Comparison of ENCODE assay signal across 9 mouse cellular contexts in the genomic region with DNA sequence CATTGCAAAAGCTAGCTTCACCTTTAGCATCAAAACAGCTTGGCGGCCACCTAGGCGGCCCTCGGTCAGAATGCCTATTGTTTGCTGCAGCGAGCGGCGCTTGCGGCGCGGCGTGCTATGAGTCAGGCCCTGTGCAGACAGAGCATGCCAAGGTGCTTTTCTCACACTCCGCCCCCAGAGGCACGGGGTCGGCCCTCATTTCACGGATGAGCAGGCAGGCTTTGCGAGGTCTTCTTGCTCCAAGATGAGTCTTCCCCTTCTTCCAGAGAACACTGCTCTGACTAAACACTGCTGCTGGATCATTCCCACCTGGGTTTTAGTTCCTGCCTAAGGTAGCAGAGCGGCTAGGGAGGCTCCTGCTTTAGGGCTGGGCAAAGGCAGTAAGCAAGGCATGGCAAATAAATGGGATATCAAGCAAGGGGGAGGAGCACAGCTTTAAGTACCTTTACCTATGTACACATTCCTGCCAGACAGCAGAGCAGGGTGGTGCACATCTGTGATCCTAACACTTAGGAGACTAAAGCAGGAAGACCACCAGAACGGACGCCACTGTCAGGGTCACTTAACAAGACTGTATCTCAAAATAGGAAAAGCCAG. TPM values are rescaled to one million over a fixed set of nuclear protein-coding genes. Genes with fewer than 3 reads are reported as not detected.
DNase-seq lines count a peak whose midpoint lies in the region; ATAC-seq lines count a peak whose summit lies in the region.
"Had no signal": no experiment of that assay in that cellular context is flagged by ENCODE, and none has a peak within 500 bp of the region (broad histone marks: within the 10 kb centered on the region; RNA-seq: fewer than 3 reads in every experiment).

No protein-coding gene starts in this region.

- peaks cover 34% of the 10 kb centered on the region for H3K4me1 ChIP-seq in hindbrain, embryonic 10.5 days (replicated peaks)
- H3K4me1 ChIP-seq in limb, embryonic 12.5 days (replicated peaks), result peaks cover 26% of the 10 kb centered on the region
- peaks cover 11% of the 10 kb centered on the region for H3K4me1 ChIP-seq in neural tube, embryonic 11.5 days (ENCODE audit: control insufficient read depth, insufficient read depth, low read length)

- H3K9me3 ChIP-seq in hindbrain, embryonic 10.5 days, result no peaks in the 10 kb centered on the region
- no peaks in the 10 kb centered on the region for H3K9me3 ChIP-seq in limb, embryonic 12.5 days
- H3K9me3 ChIP-seq in neural tube, embryonic 11.5 days (ENCODE audit: control insufficient read depth, low read length), result no peaks in the 10 kb centered on the region

- H3K4me3 ChIP-seq in hindbrain, embryonic 10.5 days, result peak overlapping the region; percentile 40
- H3K4me3 ChIP-seq in limb, embryonic 12.5 days (replicated peaks), result peak overlapping the region; percentile 30
- no peak overlapping the region for H3K4me3 ChIP-seq in neural tube, embryonic 11.5 days (ENCODE audit: low read depth, low read length)

- peaks cover 4% of the 10 kb centered on the region; the same call in 1 of the 2 replicates for H3K36me3 ChIP-seq in hindbrain, embryonic 10.5 days
- no peaks in the 10 kb centered on the region for H3K36me3 ChIP-seq in limb, embryonic 12.5 days
- no peaks in the 10 kb centered on the region for H3K36me3 ChIP-seq in neural tube, embryonic 11.5 days (ENCODE audit: control insufficient read depth, insufficient read depth, low read length)

- no peak overlapping the region; the same call in 1 of the 2 replicates for H3K9ac ChIP-seq in limb, embryonic 12.5 days (replicated peaks)
- H3K9ac ChIP-seq in neural tube, embryonic 11.5 days (ENCODE audit: low read length), result peak overlapping the region; percentile 39; the same call in 1 of the 2 replicates

- intact Hi-C loops in left cerebral cortex, postnatal 10 days (cut with DNase I), result no loop called here

- H3K4me2 ChIP-seq in limb, embryonic 12.5 days, result peak overlapping the region; percentile 55
- H3K4me2 ChIP-seq in neural tube, embryonic 11.5 days (ENCODE audit: low read depth), result peak overlapping the region; percentile 35

- H3K27ac ChIP-seq in hindbrain, embryonic 10.5 days, result peak overlapping the region; percentile 63
- H3K27ac ChIP-seq in limb, embryonic 12.5 days, result no peak overlapping the region
- H3K27ac ChIP-seq in neural tube, embryonic 11.5 days (ENCODE audit: low read depth, low read length), result peak overlapping the region; percentile 53

- peak; percentile 35 for DNase-seq in urinary bladder, adult 2 months (ENCODE audit: low spot score)
- DNase-seq in urinary bladder, adult 18-20 months (ENCODE audit: low spot score in 2 of 2), result no peak
- peak; percentile 48 to 51 for DNase-seq in cerebellum, postnatal 36 days
- peak; percentile 73 for DNase-seq in hindbrain, embryonic 10.5 days (ENCODE audit: low spot score)
- peak; percentile 71 for DNase-seq in neural tube, embryonic 11.5 days (ENCODE audit: low spot score)
- no peak for DNase-seq in layer of hippocampus, postnatal 36 days
- DNase-seq in left cerebral cortex, postnatal 10 days (ENCODE audit: extremely low spot score in 1 of 2, low spot score in 2 of 2), result no peak

- WGBS in hindbrain, embryonic 10.5 days, result 5% methylated on average over 18 of the region's 18 CpGs
- 4% methylated on average over 18 of the region's 18 CpGs for WGBS in limb, embryonic 12.5 days
- WGBS in neural tube, embryonic 11.5 days, result 1% methylated on average over 18 of the region's 18 CpGs

- ATAC-seq in limb, embryonic 12.5 days (ENCODE audit: insufficient number of reproducible peaks, insufficient read depth, low FRiP score, low TSS enrichment, low read depth), result no peak
- no peak for ATAC-seq in neural tube, embryonic 11.5 days (ENCODE audit: insufficient read depth, low FRiP score, low TSS enrichment)

- peaks cover 19% of the 10 kb centered on the region; the same call in 1 of the 2 replicates for H3K27me3 ChIP-seq in hindbrain, embryonic 10.5 days (ENCODE audit: insufficient read depth, poor library complexity, severe bottlenecking)
- no peaks in the 10 kb centered on the region for H3K27me3 ChIP-seq in limb, embryonic 12.5 days
- H3K27me3 ChIP-seq in neural tube, embryonic 11.5 days (ENCODE audit: control insufficient read depth, insufficient read depth, low read length), result no peaks in the 10 kb centered on the region

RNA-seq across cellular contexts. Expression of a gene that starts 5.7 kb away (rescaled TPM):
- 28.2 and 47.5 TPM in 2 replicates for polyA plus RNA-seq in urinary bladder, adult 2 months (2012; rRNA removed)
- polyA plus RNA-seq in hindbrain, embryonic 10.5 days (2016; fragmentation: Nextera tagmentation; extraction: Ambion mirVana), result 16.8 and 21.0 TPM in 2 replicates
- polyA plus RNA-seq in limb, embryonic 12.5 days (2016; fragmentation: Nextera tagmentation; extraction: Ambion mirVana), result 26.3 and 32.6 TPM in 2 replicates
- polyA plus RNA-seq in neural tube, embryonic 11.5 days (2014; fragmentation: Nextera tagmentation; extraction: Ambion mirVana), result 11.6 and 11.9 TPM in 2 replicates
- total RNA-seq in layer of hippocampus, postnatal 36 days (2021), result 100 to 1,000 TPM; 133 to 134 TPM
- 100 to 1,000 TPM; 114 to 115 TPM for total RNA-seq in left cerebral cortex, postnatal 10 days (2021)

RNA-seq across cellular contexts. Expression of a gene that starts 37.3 kb away (rescaled TPM):
- 0.11 and 0.16 TPM in 2 replicates for polyA plus RNA-seq in urinary bladder, adult 2 months (2012; rRNA removed)
- polyA plus RNA-seq in hindbrain, embryonic 10.5 days (2016; fragmentation: Nextera tagmentation; extraction: Ambion mirVana), result not detected in 2 replicates
- polyA plus RNA-seq in limb, embryonic 12.5 days (2016; fragmentation: Nextera tagmentation; extraction: Ambion mirVana), result not detected in 2 replicates
- polyA plus RNA-seq in neural tube, embryonic 11.5 days (2014; fragmentation: Nextera tagmentation; extraction: Ambion mirVana), result not detected in 2 replicates
- not detected for total RNA-seq in layer of hippocampus, postnatal 36 days (2021)
- total RNA-seq in left cerebral cortex, postnatal 10 days (2021), result not detected
- total RNA-seq: common myeloid progenitor, adult 5-6 weeks had no signal

Comparison
In these comparisons a context has a peak if more than half of its experiments do, and no peak if none do; other contexts are left out.
1. DNase-seq: peak in urinary bladder, adult 2 months (single experiment), cerebellum, postnatal 36 days (2 of 2), hindbrain, embryonic 10.5 days (single experiment) and neural tube, embryonic 11.5 days (single experiment); none in urinary bladder, adult 18-20 months (0 of 2), layer of hippocampus, postnatal 36 days (0 of 2) and left cerebral cortex, postnatal 10 days (0 of 2).